Mouse (Mus musculus): ENCODE measurements around the gene Olfr102.

The Olfr102 gene

GRCm38 (mm10) chr17:37316954-37317353 is at the start of gene Olfr102:
Gene Olfr102, minus strand, starts transcription at chr17:37317054.
- DNase-seq = no peak

- no peak for DNase-seq
These were observed 42.4 kb upstream of the Olfr102 start, which contains the start of gene Olfr104-ps for GRCm38 (mm10) chr17:37359282-37359681. Gene Olfr104-ps, plus strand, starts transcription at chr17:37359582.

- no peak for DNase-seq
These were observed 22.7 kb upstream of the Olfr102 start, which contains the start of gene Olfr103 for GRCm38 (mm10) chr17:37339598-37339997. Gene Olfr103, minus strand, starts transcription at chr17:37339698.

- DNase-seq = no peak
These were observed 6.6 kb downstream of the Olfr102 start for GRCm38 (mm10) chr17:37310146-37310699.

- DNase-seq = no peak
These were observed 8.4 kb downstream of the Olfr102 start for GRCm38 (mm10) chr17:37308483-37308882.

GRCm38 (mm10) chr17:37304213-37304612 is 12.6 kb downstream of the Olfr102 start, which contains the start of gene Olfr101:
Gene Olfr101, minus strand, starts transcription at chr17:37304313.
- no peak for DNase-seq

GRCm38 (mm10) chr17:37283360-37283759 is 33.5 kb downstream of the Olfr102 start, which contains the start of gene Olfr99:
Gene Olfr99, minus strand, starts transcription at chr17:37283460.
- no peak for DNase-seq

GRCm38 (mm10) chr17:37280331-37280730 is 36.5 kb downstream of the Olfr102 start:
- no peak for DNase-seq

- DNase-seq = no peak
These were observed 40.3 kb downstream of the Olfr102 start for GRCm38 (mm10) chr17:37276573-37276972.

- no peak for DNase-seq
These were observed 41.1 kb downstream of the Olfr102 start for GRCm38 (mm10) chr17:37275626-37276248.

- peak; percentile 8 to 13 for DNase-seq
These were observed 46.2 kb downstream of the Olfr102 start for GRCm38 (mm10) chr17:37270702-37271092.

- peak; percentile 71 to 85 for DNase-seq
These were observed 46.7 kb downstream of the Olfr102 start, which contains the start of gene H2-M3 for GRCm38 (mm10) chr17:37270058-37270701. Gene H2-M3, plus strand, starts transcription at chr17:37270220.

- no peak for DNase-seq
These were observed 53.2 kb downstream of the Olfr102 start, which contains the start of gene Olfr98 for GRCm38 (mm10) chr17:37263626-37264025. Gene Olfr98, minus strand, starts transcription at chr17:37263749.
